Mouse (Mus musculus) bone marrow, adult 2 months (tissue): ENCODE results near the gene Ankrd55. TPM values are rescaled to one million over a fixed set of nuclear protein-coding genes. Genes with fewer than 3 reads are reported as not detected.
A peak's percentile ranks its signal among the peaks of the same experiment; 100 is the strongest.

Experiments used
- H3K27ac ChIP-seq: fragments of 200-500 bp; 2 replicates; pipeline ENCODE4 v1.5.1; 2012; ENCODE audit warnings: low read depth, mild to moderate bottlenecking, control low read depth, inconsistent platforms, low read length; ENCODE audit not compliant: control insufficient read depth, poor library complexity, insufficient read depth
- H3K4me1 ChIP-seq: fragments of 200-500 bp; 2 replicates; pipeline ENCODE4 v1.6.1; 2011; ENCODE audit warnings: low read length; ENCODE audit not compliant: control insufficient read depth, insufficient read depth
- H3K4me3 ChIP-seq: fragments of 200-500 bp; replicated peaks from 2 replicates; pipeline ENCODE3; 2011; ENCODE audit warnings: mild to moderate bottlenecking, low read depth, low read length, control low read depth; ENCODE audit not compliant: control insufficient read depth
- CTCF ChIP-seq: fragments of 200-500 bp; IDR thresholded peaks from 2 replicates; pipeline ENCODE4 v1.5.1; 2011; ENCODE audit warnings: low read length, control low read depth; ENCODE audit not compliant: control insufficient read depth, insufficient read depth
- POLR2A ChIP-seq: fragments of 200-500 bp; IDR thresholded peaks from 2 replicates; pipeline ENCODE4 v1.6.1; 2011; ENCODE audit warnings: low read depth, mild to moderate bottlenecking, control low read depth, low read length, borderline replicate concordance; ENCODE audit not compliant: control insufficient read depth
- WGBS: fragments of 180-500 bp; shearing (Covaris S2); methylation state at CpG from one replicate; pipeline ENCODE4 v1.1.7; 2018; 5-methylcytosine and 5-hydroxymethylcytosine counted together
- polyA plus RNA-seq: library from polyadenylated mRNA; stranded (reverse); fragments of >200 nt; gene quantifications from 2 replicates; pipeline ENCODE4 v1.2.4, GENCODE M21; 2011; ENCODE audit warnings: low replicate concordance; ENCODE audit not compliant: missing spikeins, insufficient read depth, insufficient read length

The Ankrd55 gene
- polyA plus RNA-seq, 1 experiment, result not detected

GRCm38 (mm10) chr13:112365762-112366161 lies 77.5 kb downstream of the Ankrd55 start:
- peak overlapping the region; percentile 27; the same call in 1 of the 2 replicates for H3K27ac ChIP-seq
- H3K4me1 ChIP-seq, result no peaks in the 10 kb centered on the region; the same call in 1 of the 2 replicates
- no peak overlapping the region for H3K4me3 ChIP-seq
- TF ChIP-seq CTCF (no peak), POLR2A (no peak)
- WGBS, result 30% methylated on average over 4 of the region's 4 CpGs

- WGBS, result 81% methylated on average over 4 of the region's 4 CpGs
- Histone ChIP-seq H3K27ac (no peak overlapping the region), H3K4me1 (no peaks in the 10 kb centered on the region; the same call in 1 of the 2 replicates)
Observed at GRCm38 (mm10) chr13:112366321-112367029, 78.2 kb downstream of the Ankrd55 start.

GRCm38 (mm10) chr13:112371729-112372128 lies 83.5 kb downstream of the Ankrd55 start:
- TF ChIP-seq POLR2A, result no peak
- no peak for TF ChIP-seq CTCF
- H3K27ac ChIP-seq, result no peak overlapping the region
- H3K4me1 ChIP-seq, result no peaks in the 10 kb centered on the region; the same call in 1 of the 2 replicates
- WGBS, result 88% methylated on average over 4 of the region's 4 CpGs
- no peak overlapping the region for H3K4me3 ChIP-seq

More at GRCm38 (mm10) chr13:112366321-112367029, 78.2 kb downstream of the Ankrd55 start:
- TF ChIP-seq CTCF (no peak), POLR2A (no peak)
- H3K4me3 ChIP-seq, result no peak overlapping the region

GRCm38 (mm10) chr13:112375766-112376165 lies 87.5 kb downstream of the Ankrd55 start:
- WGBS, result 67% methylated on average over 8 of the region's 8 CpGs
- TF ChIP-seq CTCF (no peak), POLR2A (no peak)

GRCm38 (mm10) chr13:112378782-112379305 lies 90.6 kb downstream of the Ankrd55 start:
- WGBS, result 64% methylated on average over 9 of the region's 9 CpGs
- H3K4me3 ChIP-seq, result no peak overlapping the region
- H3K27ac ChIP-seq, result no peak overlapping the region
- TF ChIP-seq POLR2A (no peak), CTCF (no peak)
- no peaks in the 10 kb centered on the region; the same call in 1 of the 2 replicates for H3K4me1 ChIP-seq

More at GRCm38 (mm10) chr13:112375766-112376165, 87.5 kb downstream of the Ankrd55 start:
- Histone ChIP-seq H3K4me1 (no peaks in the 10 kb centered on the region; the same call in 1 of the 2 replicates), H3K27ac (0 out of 2 replicates have a peak overlapping the region, but pooled peaks have one; percentile 20), H3K4me3 (no peak overlapping the region)

- TF ChIP-seq POLR2A (no peak), CTCF (no peak)
- Histone ChIP-seq H3K4me1 (no peaks in the 10 kb centered on the region; the same call in 1 of the 2 replicates), H3K4me3 (no peak overlapping the region), H3K27ac (no peak overlapping the region)
- WGBS, result 80% methylated on average over 2 of the region's 2 CpGs
Observed at GRCm38 (mm10) chr13:112381476-112381875, 93.2 kb downstream of the Ankrd55 start.

- Histone ChIP-seq H3K4me3 (no peak overlapping the region), H3K4me1 (no peaks in the 10 kb centered on the region; the same call in 1 of the 2 replicates), H3K27ac (no peak overlapping the region)
- WGBS, result 70% methylated on average over 4 of the region's 4 CpGs
- no peak for TF ChIP-seq POLR2A
Observed at GRCm38 (mm10) chr13:112382457-112382856, 94.2 kb downstream of the Ankrd55 start.

GRCm38 (mm10) chr13:112382956-112383355 lies 94.7 kb downstream of the Ankrd55 start:
- 81% methylated on average over 3 of the region's 3 CpGs for WGBS
- Histone ChIP-seq H3K27ac (no peak overlapping the region), H3K4me3 (no peak overlapping the region), H3K4me1 (no peaks in the 10 kb centered on the region; the same call in 1 of the 2 replicates)
- no peak for TF ChIP-seq CTCF
- no peak for TF ChIP-seq POLR2A
